Mouse (Mus musculus) midbrain, embryonic 11.5 days (tissue): ENCODE results near the gene Gm8994. TPM values are rescaled to one million over a fixed set of nuclear protein-coding genes. Genes with fewer than 3 reads are reported as not detected.

ENCODE experiments used
- ATAC-seq: fragments of 200-750 bp; cut with Nextera tagmentation; 2 replicates; pipeline ENCODE4 v1.8.0; 2017; ENCODE audit warnings: moderate TSS enrichment, moderate library complexity; ENCODE audit not compliant: low FRiP score
- DNase-seq: peaks from one replicate; pipeline ENCODE4 v3.0.0; 2015; ENCODE audit warnings: low spot score; ENCODE audit errors: missing footprints
- H3K27ac ChIP-seq: fragments of 300-500 bp; sonication (generic); 2 replicates; pipeline ENCODE4 v1.5.1; 2014; ENCODE audit warnings: low read depth, low read length
- H3K27me3 ChIP-seq: fragments of 300-500 bp; sonication (generic); 2 replicates; pipeline ENCODE4 v1.6.1; 2014; ENCODE audit warnings: mild to moderate bottlenecking, low read length, moderate library complexity, mixed read lengths; ENCODE audit not compliant: control insufficient read depth, insufficient read depth
- H3K36me3 ChIP-seq: fragments of 300-500 bp; sonication (generic); 2 replicates; pipeline ENCODE4 v1.6.1; 2014; ENCODE audit warnings: mild to moderate bottlenecking, low read length, moderate library complexity, mixed read lengths; ENCODE audit not compliant: control insufficient read depth, insufficient read depth
- H3K4me1 ChIP-seq: fragments of 300-500 bp; sonication (generic); 2 replicates; pipeline ENCODE4 v1.6.1; 2014; ENCODE audit warnings: low read length; ENCODE audit not compliant: control insufficient read depth, insufficient read depth
- H3K4me2 ChIP-seq: fragments of 300-500 bp; sonication (generic); 2 replicates; pipeline ENCODE4 v1.6.1; 2014; ENCODE audit warnings: mild to moderate bottlenecking, moderate library complexity
- H3K4me3 ChIP-seq: fragments of 300-500 bp; sonication (generic); 2 replicates; pipeline ENCODE4 v1.5.1; 2014; ENCODE audit warnings: low read depth, low read length
- H3K9ac ChIP-seq: fragments of 300-500 bp; sonication (generic); 2 replicates; pipeline ENCODE4 v1.6.1; 2014; ENCODE audit warnings: low read length
- H3K9me3 ChIP-seq: fragments of 300-500 bp; sonication (generic); 2 replicates; pipeline ENCODE4 v1.6.1; 2016; ENCODE audit warnings: low read length; ENCODE audit not compliant: control insufficient read depth
- WGBS: fragments of 180-500 bp; shearing (Covaris S2); extraction: QIAGEN DNeasy Blood & Tissue Kit; methylation state at CpG from one replicate; pipeline ENCODE4 v1.1.7; 2014; 5-methylcytosine and 5-hydroxymethylcytosine counted together
- polyA plus RNA-seq: library from polyadenylated mRNA; unstranded; fragments of >200 nt; fragmentation: Nextera tagmentation; extraction: Ambion mirVana; gene quantifications from 2 replicates; pipeline ENCODE4 v1.2.1, GENCODE M21; 2014

The Gm8994 gene
- polyA plus RNA-seq, 1 experiment from 2014 or later = not detected

DNA sequence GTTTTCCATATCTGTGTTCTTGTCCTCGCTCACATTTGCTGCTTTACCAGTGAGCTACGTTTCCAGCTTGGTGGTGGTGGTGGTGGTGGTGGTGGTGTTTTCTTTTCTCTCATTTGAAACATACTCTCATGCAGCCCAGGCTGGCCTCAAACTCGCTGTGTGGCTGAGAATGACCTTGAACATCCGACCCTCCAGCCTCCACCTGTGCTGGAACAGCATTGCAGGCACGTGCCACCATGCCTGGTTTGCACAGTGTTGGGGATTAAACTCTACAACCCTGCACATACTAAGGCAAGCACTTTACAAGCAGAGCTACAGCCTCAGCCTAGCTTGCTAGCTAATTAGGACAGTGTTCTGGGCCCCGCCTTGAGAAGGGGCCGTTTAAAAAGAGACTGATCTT lies 18.3 kb downstream of the Gm8994 start:
- Histone ChIP-seq H3K4me3 (no peak overlapping the region), H3K9me3 (no peaks in the 10 kb centered on the region), H3K4me1 (0 out of 2 replicates have a peak, but pooled peaks cover 6% of the 10 kb centered on the region), H3K9ac (no peak overlapping the region), H3K27me3 (no peaks in the 10 kb centered on the region), H3K36me3 (no peaks in the 10 kb centered on the region), H3K27ac (no peak overlapping the region), H3K4me2 (no peak overlapping the region)
- no peak for DNase-seq
- 85% methylated on average over 7 of the region's 7 CpGs for WGBS
- ATAC-seq = no peak

DNA sequence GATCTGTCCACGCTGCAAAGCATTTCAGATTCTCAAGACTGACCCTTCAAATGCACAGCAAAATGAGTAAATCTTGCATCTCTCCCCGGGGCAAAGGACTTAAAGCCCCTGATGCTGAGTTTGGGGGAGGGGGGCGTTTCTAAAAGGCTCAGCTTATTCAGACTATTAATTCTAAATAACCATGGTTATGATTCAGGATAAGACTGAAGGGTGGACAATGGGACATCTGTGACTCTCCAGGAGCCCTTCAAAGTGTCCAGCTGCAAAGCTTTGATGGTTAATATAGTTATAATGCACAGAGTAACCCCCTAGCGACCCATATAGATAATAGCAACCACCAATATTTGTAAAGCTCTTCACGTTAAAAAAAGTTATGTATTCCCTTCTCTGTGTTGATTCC lies 19.7 kb downstream of the Gm8994 start:
- WGBS = 42% methylated on average over 5 of the region's 5 CpGs
- H3K27ac ChIP-seq = no peak overlapping the region
- H3K4me3 ChIP-seq = no peak overlapping the region
- H3K4me1 ChIP-seq = 0 out of 2 replicates have a peak, but pooled peaks cover 6% of the 10 kb centered on the region
- H3K9me3 ChIP-seq = no peaks in the 10 kb centered on the region
- no peak overlapping the region for H3K9ac ChIP-seq
- no peaks in the 10 kb centered on the region for H3K36me3 ChIP-seq
- ATAC-seq (peak; percentile 57; the same call in 1 of the 2 replicates), DNase-seq (no peak)
- no peaks in the 10 kb centered on the region for H3K27me3 ChIP-seq
- no peak overlapping the region for H3K4me2 ChIP-seq

DNA sequence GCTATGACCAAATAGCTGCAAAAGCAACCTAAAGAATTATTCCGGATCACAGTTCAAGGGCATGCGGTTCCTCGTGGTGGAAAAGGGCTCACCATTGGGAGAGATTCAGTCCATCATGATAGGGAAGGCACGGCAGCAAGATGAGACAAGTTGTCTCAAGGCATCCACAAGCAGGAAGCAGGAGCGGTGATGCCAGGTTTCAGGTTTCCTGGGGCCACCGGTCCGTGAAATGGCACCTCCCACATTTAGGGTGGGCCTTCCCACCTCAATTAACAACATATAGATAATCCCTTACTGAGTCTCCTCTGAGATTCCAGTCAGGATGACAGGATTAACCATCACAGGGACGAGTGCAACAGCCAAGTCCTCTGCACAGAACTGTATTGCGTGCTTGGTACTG lies 20.3 kb downstream of the Gm8994 start:
- H3K27me3 ChIP-seq = no peaks in the 10 kb centered on the region
- H3K36me3 ChIP-seq = no peaks in the 10 kb centered on the region
- H3K9me3 ChIP-seq = no peaks in the 10 kb centered on the region
- H3K4me3 ChIP-seq = no peak overlapping the region
- DNase-seq = no peak
- H3K4me2 ChIP-seq = no peak overlapping the region
- H3K9ac ChIP-seq = no peak overlapping the region
- 0 out of 2 replicates have a peak, but pooled peaks cover 6% of the 10 kb centered on the region for H3K4me1 ChIP-seq
- 50% methylated on average over 9 of the region's 9 CpGs for WGBS
- no peak overlapping the region for H3K27ac ChIP-seq
- 0 out of 2 replicates have a peak, but pooled peaks have one; percentile 40 for ATAC-seq

DNA sequence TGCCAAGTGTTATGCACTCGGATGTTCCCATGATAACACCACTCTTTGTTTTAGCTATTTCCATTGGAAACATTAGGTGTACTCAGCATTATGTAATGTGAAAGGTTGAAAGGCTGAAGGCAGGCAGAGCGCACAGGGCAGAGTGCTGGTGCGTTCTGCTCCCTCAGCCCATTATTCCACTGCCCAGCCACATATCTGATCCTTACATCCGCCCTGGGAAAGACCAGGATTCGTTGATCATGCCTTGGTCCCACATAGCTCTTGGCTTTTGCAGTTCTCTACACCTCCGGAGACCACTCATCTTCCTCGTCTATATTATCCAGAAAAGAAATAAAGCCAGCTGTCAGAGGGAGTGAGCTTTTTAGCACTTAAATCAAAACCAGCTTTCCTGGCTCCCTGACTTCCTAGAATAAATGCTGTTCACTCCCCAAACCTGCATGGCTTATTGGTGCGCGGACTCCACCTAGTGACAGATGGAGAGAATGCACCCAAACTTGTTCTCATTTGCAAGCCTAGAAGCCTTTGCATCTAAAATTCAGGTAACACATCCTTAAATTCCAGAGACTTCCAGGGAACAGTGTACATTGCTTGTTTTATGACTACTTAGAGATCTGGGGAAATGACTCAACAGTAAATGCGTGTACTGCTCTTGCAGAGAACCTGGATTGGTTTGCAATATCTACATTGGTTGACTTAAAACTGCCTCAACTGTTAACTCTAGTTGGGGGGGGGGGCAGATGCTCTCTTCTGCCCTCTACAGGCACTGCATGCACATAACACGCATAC lies 26.3 kb downstream of the Gm8994 start:
- no peak overlapping the region for H3K9ac ChIP-seq
- H3K4me3 ChIP-seq = no peak overlapping the region
- H3K27me3 ChIP-seq = no peaks in the 10 kb centered on the region
- no peak overlapping the region for H3K27ac ChIP-seq
- H3K9me3 ChIP-seq = no peaks in the 10 kb centered on the region
- H3K4me1 ChIP-seq = no peaks in the 10 kb centered on the region
- no peak overlapping the region for H3K4me2 ChIP-seq
- H3K36me3 ChIP-seq = no peaks in the 10 kb centered on the region
- DNase-seq = peak; percentile 96
- 44% methylated on average over 11 of the region's 11 CpGs for WGBS
- ATAC-seq = peak; percentile 58; the same call in 1 of the 2 replicates

DNA sequence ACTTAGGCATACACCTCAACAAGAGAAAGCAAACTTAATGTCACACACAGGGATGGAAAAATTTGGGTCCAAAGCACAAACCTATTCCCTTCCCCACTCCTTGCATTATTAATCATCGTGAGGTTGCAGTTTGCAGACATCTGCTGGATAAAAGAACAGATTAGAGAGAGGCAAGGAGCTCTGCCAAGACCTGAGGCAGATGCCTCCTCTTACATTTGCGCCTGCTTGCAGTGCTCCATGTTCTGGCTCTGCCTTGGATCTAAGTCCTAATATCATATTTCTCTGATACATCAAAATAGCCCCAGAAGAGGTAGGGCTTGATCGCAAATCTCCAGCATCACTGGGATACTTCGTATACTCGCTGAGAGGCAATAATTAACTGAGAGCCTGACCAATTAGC lies 31.1 kb downstream of the Gm8994 start:
- no peaks in the 10 kb centered on the region for H3K27me3 ChIP-seq
- no peaks in the 10 kb centered on the region for H3K36me3 ChIP-seq
- H3K4me3 ChIP-seq = no peak overlapping the region
- no peaks in the 10 kb centered on the region for H3K4me1 ChIP-seq
- DNase-seq (peak; percentile 23), ATAC-seq (no peak)
- 86% methylated on average over 5 of the region's 5 CpGs for WGBS
- no peak overlapping the region for H3K9ac ChIP-seq
- H3K27ac ChIP-seq = no peak overlapping the region
- H3K9me3 ChIP-seq = no peaks in the 10 kb centered on the region
- H3K4me2 ChIP-seq = no peak overlapping the region

DNA sequence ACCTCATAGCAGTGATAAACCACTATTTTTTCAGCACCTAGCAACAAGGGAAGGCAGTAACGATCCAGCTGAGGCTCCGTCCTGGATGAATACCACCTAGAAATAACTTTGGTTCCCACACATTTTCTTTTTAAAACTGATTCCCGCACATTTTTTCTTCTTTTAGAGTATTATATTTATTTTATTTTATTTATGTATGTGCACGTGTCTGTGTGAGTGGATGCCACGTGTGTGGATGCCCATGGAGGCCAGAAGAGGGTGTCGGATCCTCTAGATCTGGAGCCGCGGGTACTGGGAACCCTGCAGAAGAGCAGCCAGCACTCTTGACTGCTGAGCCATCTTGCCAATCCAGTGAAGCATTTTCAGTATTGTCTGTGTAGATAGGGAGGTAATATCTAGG lies 36.0 kb downstream of the Gm8994 start:
- H3K27ac ChIP-seq = no peak overlapping the region
- no peak overlapping the region for H3K9ac ChIP-seq
- H3K36me3 ChIP-seq = no peaks in the 10 kb centered on the region
- H3K4me1 ChIP-seq = no peaks in the 10 kb centered on the region
- no peak overlapping the region for H3K4me2 ChIP-seq
- no peaks in the 10 kb centered on the region for H3K27me3 ChIP-seq
- no peaks in the 10 kb centered on the region for H3K9me3 ChIP-seq
- DNase-seq = peak; percentile 28
- no peak for ATAC-seq
- H3K4me3 ChIP-seq = no peak overlapping the region
- 90% methylated on average over 8 of the region's 8 CpGs for WGBS

DNA sequence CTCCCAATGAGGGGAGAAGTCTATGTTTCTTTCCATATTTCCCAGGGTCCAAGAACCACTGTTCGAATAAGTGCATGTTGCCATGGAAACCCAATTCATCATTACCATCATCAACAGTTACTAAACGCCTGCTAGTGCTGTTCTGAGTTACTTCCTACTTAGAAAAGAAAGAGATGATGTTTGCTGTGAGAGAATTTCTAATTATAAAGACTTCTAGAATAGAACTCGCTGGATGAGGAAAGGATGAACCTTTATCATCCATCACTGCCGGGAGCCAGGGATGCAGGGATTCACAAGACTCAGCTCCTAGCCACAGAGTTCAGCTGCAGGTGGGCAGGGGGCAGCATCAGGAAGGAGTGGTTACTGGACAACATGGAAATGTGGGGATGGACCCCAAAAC lies 36.7 kb downstream of the Gm8994 start:
- ATAC-seq (no peak), DNase-seq (peak; percentile 77)
- Histone ChIP-seq H3K27me3 (no peaks in the 10 kb centered on the region), H3K4me3 (no peak overlapping the region), H3K9ac (no peak overlapping the region), H3K27ac (no peak overlapping the region), H3K9me3 (no peaks in the 10 kb centered on the region), H3K4me2 (no peak overlapping the region), H3K4me1 (no peaks in the 10 kb centered on the region), H3K36me3 (no peaks in the 10 kb centered on the region)
- 76% methylated on average over 4 of the region's 4 CpGs for WGBS

DNA sequence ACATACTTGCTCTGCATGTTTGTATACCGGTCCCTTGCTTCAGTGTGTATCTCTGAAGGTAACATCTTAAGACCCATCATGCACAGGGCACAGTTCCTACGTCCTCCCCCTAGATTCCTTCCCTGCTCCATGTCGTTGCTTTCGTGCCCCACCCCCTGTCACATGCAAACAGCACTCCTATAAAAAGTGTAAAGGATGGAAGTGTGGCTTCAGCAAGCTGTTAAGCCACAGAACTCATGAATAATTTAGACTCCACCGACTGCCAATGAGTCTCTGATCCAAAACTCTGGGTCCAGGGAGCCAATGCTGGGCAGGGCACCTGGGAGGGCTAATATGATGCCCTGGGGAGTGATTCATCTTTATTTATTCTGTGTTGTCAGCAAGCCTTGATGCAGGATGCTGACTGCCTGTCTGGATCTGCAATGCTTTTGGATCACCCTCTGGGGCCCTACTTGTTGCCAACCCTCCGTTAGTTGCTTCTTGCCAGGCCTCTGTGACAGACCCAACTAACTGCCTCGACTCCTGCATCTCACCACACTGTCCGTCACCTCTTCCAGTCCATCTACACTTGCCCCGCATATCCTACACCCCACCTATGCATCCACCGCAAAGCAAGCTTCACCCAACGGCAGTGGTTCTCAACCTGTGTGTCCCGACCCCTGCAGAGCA lies 37.2 kb downstream of the Gm8994 start:
- no peaks in the 10 kb centered on the region for H3K9me3 ChIP-seq
- ATAC-seq (no peak), DNase-seq (peak; percentile 59)
- no peaks in the 10 kb centered on the region for H3K36me3 ChIP-seq
- no peak overlapping the region for H3K9ac ChIP-seq
- WGBS = 79% methylated on average over 12 of the region's 12 CpGs
- H3K4me1 ChIP-seq = no peaks in the 10 kb centered on the region
- no peak overlapping the region for H3K4me3 ChIP-seq
- H3K27ac ChIP-seq = no peak overlapping the region
- no peak overlapping the region for H3K4me2 ChIP-seq
- no peaks in the 10 kb centered on the region for H3K27me3 ChIP-seq

DNA sequence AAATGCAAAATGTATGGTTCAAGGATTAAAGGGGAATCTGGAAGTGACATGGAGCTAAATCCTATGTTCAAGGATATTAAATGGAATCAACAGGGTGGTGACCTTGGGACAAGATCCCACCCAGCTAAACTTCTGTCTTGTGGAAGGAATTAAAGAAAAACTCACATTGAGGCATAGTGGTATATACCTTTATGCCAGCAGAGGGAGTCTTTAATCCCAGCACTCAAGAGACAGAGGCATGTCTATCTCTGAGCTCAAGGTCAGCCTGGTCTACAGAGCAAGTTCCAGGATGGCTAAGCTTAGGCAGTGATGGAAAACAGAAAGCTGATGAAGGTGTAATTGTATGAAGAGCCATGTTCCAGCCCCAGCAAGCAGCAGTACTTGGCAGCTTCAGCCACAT lies 48.8 kb downstream of the Gm8994 start:
- H3K27ac ChIP-seq = no peak overlapping the region
- H3K36me3 ChIP-seq = no peaks in the 10 kb centered on the region
- DNase-seq (no peak), ATAC-seq (no peak)
- no peaks in the 10 kb centered on the region for H3K27me3 ChIP-seq
- no peaks in the 10 kb centered on the region for H3K9me3 ChIP-seq
- no peak overlapping the region for H3K4me2 ChIP-seq
- no peak overlapping the region for H3K4me3 ChIP-seq
- no peaks in the 10 kb centered on the region for H3K4me1 ChIP-seq
- no peak overlapping the region for H3K9ac ChIP-seq
